Mouse (Mus musculus): ENCODE results near the gene Apol11a. TPM values are rescaled to one million over a fixed set of nuclear protein-coding genes. Genes with fewer than 3 reads are reported as not detected.
"Not testable (repeated sequence)": the region's sequence is repeated elsewhere in the genome, so short reads cannot be mapped to it uniquely, and the experiment has no call there.

Gene Apol11a
- not detected in 3 replicates for total RNA-seq (2017)

GRCm38 (mm10) chr15:77507966-77508365, at the start of gene Apol11a:
Gene Apol11a (plus strand): TSS chr15:77508271.
- ATAC-seq (replicated peaks; ENCODE audit: insufficient number of reproducible peaks, low FRiP score, low TSS enrichment, poor library complexity, severe bottlenecking): not testable (repeated sequence)

- ATAC-seq (replicated peaks; ENCODE audit: insufficient number of reproducible peaks, low FRiP score, low TSS enrichment, poor library complexity, severe bottlenecking): not testable (repeated sequence)
Measured at GRCm38 (mm10) chr15:77474699-77475390, 33.2 kb upstream of the Apol11a start.

GRCm38 (mm10) chr15:77476693-77477092, 31.4 kb upstream of the Apol11a start, which contains the start of gene Apol10a:
Gene Apol10a (plus strand): TSS chr15:77477047.
- not testable (repeated sequence) for ATAC-seq (replicated peaks; ENCODE audit: insufficient number of reproducible peaks, low FRiP score, low TSS enrichment, poor library complexity, severe bottlenecking)

- no peak for ATAC-seq (replicated peaks; ENCODE audit: insufficient number of reproducible peaks, low FRiP score, low TSS enrichment, poor library complexity, severe bottlenecking)
Measured at GRCm38 (mm10) chr15:77482140-77482794, 25.8 kb upstream of the Apol11a start.

- ATAC-seq (replicated peaks; ENCODE audit: insufficient number of reproducible peaks, low FRiP score, low TSS enrichment, poor library complexity, severe bottlenecking): not testable (repeated sequence)
Measured at GRCm38 (mm10) chr15:77493181-77493580, 14.9 kb upstream of the Apol11a start.

GRCm38 (mm10) chr15:77494694-77495093, 13.4 kb upstream of the Apol11a start:
- ATAC-seq (replicated peaks; ENCODE audit: insufficient number of reproducible peaks, low FRiP score, low TSS enrichment, poor library complexity, severe bottlenecking): not testable (repeated sequence)

- not testable (repeated sequence) for ATAC-seq (replicated peaks; ENCODE audit: insufficient number of reproducible peaks, low FRiP score, low TSS enrichment, poor library complexity, severe bottlenecking)
Measured at GRCm38 (mm10) chr15:77520596-77520995, 12.5 kb downstream of the Apol11a start.

GRCm38 (mm10) chr15:77523186-77523843, 15.2 kb downstream of the Apol11a start:
- not testable (repeated sequence) for ATAC-seq (replicated peaks; ENCODE audit: insufficient number of reproducible peaks, low FRiP score, low TSS enrichment, poor library complexity, severe bottlenecking)

- no peak for ATAC-seq (replicated peaks; ENCODE audit: insufficient number of reproducible peaks, low FRiP score, low TSS enrichment, poor library complexity, severe bottlenecking)
Measured at GRCm38 (mm10) chr15:77533216-77533615, 25.1 kb downstream of the Apol11a start, which contains the start of gene Apol7c. Gene Apol7c (minus strand): TSS chr15:77533316.

- ATAC-seq (replicated peaks; ENCODE audit: insufficient number of reproducible peaks, low FRiP score, low TSS enrichment, poor library complexity, severe bottlenecking): not testable (repeated sequence)
Measured at GRCm38 (mm10) chr15:77539221-77539620, 31.1 kb downstream of the Apol11a start.

- no peak for ATAC-seq (replicated peaks; ENCODE audit: insufficient number of reproducible peaks, low FRiP score, low TSS enrichment, poor library complexity, severe bottlenecking)
Measured at GRCm38 (mm10) chr15:77561792-77562191, 53.7 kb downstream of the Apol11a start, which contains the start of gene 1700025B11Rik. Gene 1700025B11Rik (minus strand): TSS chr15:77561892.

GRCm38 (mm10) chr15:77563219-77563618, 55.1 kb downstream of the Apol11a start:
- no peak for ATAC-seq (replicated peaks; ENCODE audit: insufficient number of reproducible peaks, low FRiP score, low TSS enrichment, poor library complexity, severe bottlenecking)

Other genes with a start within 250 kb of the Apol11a start
- gene Rbfox2, start 201.3 kb upstream of the Apol11a start, total RNA-seq (2017): 0.29 TPM in 1 of 3 replicates, not detected in the others
- not detected in 3 replicates for gene Apol7a, start 109.2 kb upstream of the Apol11a start, total RNA-seq (2017)
- not detected in 3 replicates for gene Apol9a, start 97.1 kb upstream of the Apol11a start, total RNA-seq (2017)
- 1.8 TPM in 1 of 3 replicates, not detected in the others for gene Apol7b, start 60.8 kb upstream of the Apol11a start, total RNA-seq (2017)
- gene Apol10a, start 31.2 kb upstream of the Apol11a start, total RNA-seq (2017): 1.3 TPM in 1 of 3 replicates, not detected in the others
- 0.78 to 2.2 TPM in 2 of 3 replicates, not detected in the other for gene Apol7c, start 25.0 kb downstream of the Apol11a start, total RNA-seq (2017)
- not detected in 3 replicates for gene 1700025B11Rik, start 53.6 kb downstream of the Apol11a start, total RNA-seq (2017)
- gene Apol10b, start 87.9 kb downstream of the Apol11a start, total RNA-seq (2017): not detected in 3 replicates
- gene Gm36245, start 91.0 kb downstream of the Apol11a start, total RNA-seq (2017): not detected in 3 replicates
- gene Apol11b, start 135.0 kb downstream of the Apol11a start, total RNA-seq (2017): 1.4 to 17.2 TPM (median 11.4 TPM) in 3 replicates
- gene Apol7e, start 190.6 kb downstream of the Apol11a start, total RNA-seq (2017): 11.0 to 44.7 TPM (median 12.7 TPM) in 3 replicates
- gene Apol9b, start 220.8 kb downstream of the Apol11a start, total RNA-seq (2017): 0.39 to 2.0 TPM in 2 of 3 replicates, not detected in the other
- gene Apol8, start 248.7 kb downstream of the Apol11a start, total RNA-seq (2017): 2.9 to 6.6 TPM (median 4.8 TPM) in 3 replicates